Mouse (Mus musculus) midbrain, postnatal 0 days (tissue): ENCODE data around the gene Cryba4. TPM values are rescaled to one million over a fixed set of nuclear protein-coding genes. Genes with fewer than 3 reads are reported as not detected.
A peak's percentile ranks its signal among the peaks of the same experiment; 100 is the strongest.

ENCODE experiments used
- ATAC-seq: fragments of 200-750 bp; cut with Nextera tagmentation; 2 replicates; pipeline ENCODE4 v1.8.0; 2017; ENCODE audit warnings: moderate number of reproducible peaks, mild to moderate bottlenecking, moderate TSS enrichment, moderate library complexity; ENCODE audit not compliant: low FRiP score
- DNase-seq: peaks from one replicate; pipeline ENCODE4 v3.0.0-alpha.2; 2015; ENCODE audit warnings: low spot score
- H3K27ac ChIP-seq: fragments of 300-500 bp; sonication (generic); 2 replicates; pipeline ENCODE4 v1.5.1; 2014; ENCODE audit warnings: low read depth, mild to moderate bottlenecking, low read length, mixed read lengths
- H3K27me3 ChIP-seq: fragments of 300-500 bp; sonication (generic); 2 replicates; pipeline ENCODE4 v1.6.1; 2014; ENCODE audit warnings: low read length, control low read depth, mixed read lengths; ENCODE audit not compliant: insufficient read depth
- H3K36me3 ChIP-seq: fragments of 300-500 bp; sonication (generic); 2 replicates; pipeline ENCODE4 v1.6.1; 2014; ENCODE audit warnings: low read length, control low read depth, mixed read lengths; ENCODE audit not compliant: insufficient read depth
- H3K4me1 ChIP-seq: fragments of 300-500 bp; sonication (generic); 2 replicates; pipeline ENCODE4 v1.6.1; 2014; ENCODE audit warnings: mild to moderate bottlenecking, control low read depth, antibody characterized with exemption, low read length, mixed read lengths; ENCODE audit not compliant: insufficient read depth
- H3K4me2 ChIP-seq: fragments of 300-500 bp; sonication (generic); 2 replicates; pipeline ENCODE4 v1.6.1; 2014; ENCODE audit warnings: low read depth, mild to moderate bottlenecking, low read length, mixed read lengths; ENCODE audit not compliant: poor library complexity, severe bottlenecking
- H3K4me3 ChIP-seq: fragments of 300-500 bp; sonication (generic); 2 replicates; pipeline ENCODE4 v1.5.1; 2014; ENCODE audit warnings: low read depth, mild to moderate bottlenecking, low read length, moderate library complexity
- H3K9ac ChIP-seq: fragments of 300-500 bp; sonication (generic); replicated peaks from 2 replicates; pipeline ENCODE4 v1.6.1; 2014; ENCODE audit warnings: mild to moderate bottlenecking, low read length, moderate library complexity, mixed read lengths; ENCODE audit not compliant: poor library complexity, severe bottlenecking
- H3K9me3 ChIP-seq: fragments of 300-500 bp; sonication (generic); 2 replicates; pipeline ENCODE4 v1.6.1; 2016; ENCODE audit warnings: low read length, control low read depth
- CTCF ChIP-seq: IDR thresholded peaks from 2 replicates; pipeline ENCODE4 v1.5.1; 2016; ENCODE audit warnings: antibody characterized with exemption, mild to moderate bottlenecking
- WGBS: fragments of 180-500 bp; shearing (Covaris S2); extraction: QIAGEN DNeasy Blood & Tissue Kit; methylation state at CpG from one replicate; pipeline ENCODE4 v1.1.7; 2014; 5-methylcytosine and 5-hydroxymethylcytosine counted together
- polyA plus RNA-seq: library from polyadenylated mRNA; unstranded; fragments of >200 nt; fragmentation: Nextera tagmentation; extraction: Ambion mirVana; gene quantifications from 2 replicates; pipeline ENCODE4 v1.2.1, GENCODE M21; 2015
- total RNA-seq: library from RNA; depleted of rRNA; stranded (reverse); fragments of >200 nt; gene quantifications from 2 replicates; pipeline ENCODE4 v1.2.3, GENCODE M21; 2014

The Cryba4 gene
- total and polyA plus RNA-seq, 2 experiments from 2014 or later = 1.6 to 2.9 TPM

DNA sequence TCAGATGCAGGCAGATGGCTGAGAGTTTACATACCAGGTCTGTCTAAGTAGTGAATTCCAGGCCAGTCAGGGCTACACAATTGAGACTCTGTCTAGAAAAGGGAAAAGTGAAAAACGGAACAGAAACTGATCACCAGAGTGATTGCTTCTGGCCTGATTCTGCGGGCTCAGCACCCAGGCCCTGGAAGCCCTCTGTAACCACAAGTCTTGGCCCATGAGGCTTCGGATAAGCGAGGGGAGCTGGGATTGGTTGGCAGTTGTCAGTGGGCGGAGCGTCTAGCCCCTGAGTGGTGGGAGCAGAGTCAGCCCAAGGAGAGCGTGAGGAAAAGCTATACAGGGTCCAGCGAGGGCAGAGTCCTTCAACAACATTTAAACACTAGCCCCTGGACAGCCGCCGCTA, 13.2 kb upstream of the Cryba4 start:
- H3K9ac ChIP-seq = no peak overlapping the region
- no peak for TF ChIP-seq CTCF
- no peak overlapping the region for H3K27ac ChIP-seq
- 14% methylated on average over 10 of the region's 10 CpGs for WGBS
- no peak for ATAC-seq
- H3K4me3 ChIP-seq = no peak overlapping the region
- no peaks in the 10 kb centered on the region for H3K36me3 ChIP-seq
- H3K9me3 ChIP-seq = no peaks in the 10 kb centered on the region
- DNase-seq = peak; percentile 36
- H3K4me2 ChIP-seq = no peak overlapping the region
- H3K4me1 ChIP-seq = no peaks in the 10 kb centered on the region
- H3K27me3 ChIP-seq = no peaks in the 10 kb centered on the region; the same call in 1 of the 2 replicates

GRCm38 (mm10) chr5:112265110-112265509, 12.8 kb upstream of the Cryba4 start:
- no peak overlapping the region for H3K9ac ChIP-seq
- H3K4me3 ChIP-seq = no peak overlapping the region
- WGBS = 85% methylated on average over 5 of the region's 5 CpGs
- H3K4me2 ChIP-seq = no peak overlapping the region
- H3K27me3 ChIP-seq = no peaks in the 10 kb centered on the region; the same call in 1 of the 2 replicates
- no peaks in the 10 kb centered on the region for H3K36me3 ChIP-seq
- no peak for TF ChIP-seq CTCF
- no peaks in the 10 kb centered on the region for H3K4me1 ChIP-seq
- ATAC-seq = no peak
- no peak for DNase-seq
- no peaks in the 10 kb centered on the region for H3K9me3 ChIP-seq
- no peak overlapping the region for H3K27ac ChIP-seq

- Histone ChIP-seq H3K4me3 (no peak overlapping the region), H3K9ac (no peak overlapping the region), H3K27me3 (no peaks in the 10 kb centered on the region; the same call in 1 of the 2 replicates), H3K4me1 (no peaks in the 10 kb centered on the region), H3K4me2 (no peak overlapping the region), H3K27ac (no peak overlapping the region), H3K9me3 (no peaks in the 10 kb centered on the region), H3K36me3 (no peaks in the 10 kb centered on the region)
- no peak for TF ChIP-seq CTCF
- DNase-seq (no peak), ATAC-seq (no peak)
- 90% methylated on average over 7 of the region's 7 CpGs for WGBS
Observed at GRCm38 (mm10) chr5:112264099-112264498, 11.8 kb upstream of the Cryba4 start.

GRCm38 (mm10) chr5:112260818-112261217, 8.5 kb upstream of the Cryba4 start:
- no peaks in the 10 kb centered on the region for H3K9me3 ChIP-seq

DNA sequence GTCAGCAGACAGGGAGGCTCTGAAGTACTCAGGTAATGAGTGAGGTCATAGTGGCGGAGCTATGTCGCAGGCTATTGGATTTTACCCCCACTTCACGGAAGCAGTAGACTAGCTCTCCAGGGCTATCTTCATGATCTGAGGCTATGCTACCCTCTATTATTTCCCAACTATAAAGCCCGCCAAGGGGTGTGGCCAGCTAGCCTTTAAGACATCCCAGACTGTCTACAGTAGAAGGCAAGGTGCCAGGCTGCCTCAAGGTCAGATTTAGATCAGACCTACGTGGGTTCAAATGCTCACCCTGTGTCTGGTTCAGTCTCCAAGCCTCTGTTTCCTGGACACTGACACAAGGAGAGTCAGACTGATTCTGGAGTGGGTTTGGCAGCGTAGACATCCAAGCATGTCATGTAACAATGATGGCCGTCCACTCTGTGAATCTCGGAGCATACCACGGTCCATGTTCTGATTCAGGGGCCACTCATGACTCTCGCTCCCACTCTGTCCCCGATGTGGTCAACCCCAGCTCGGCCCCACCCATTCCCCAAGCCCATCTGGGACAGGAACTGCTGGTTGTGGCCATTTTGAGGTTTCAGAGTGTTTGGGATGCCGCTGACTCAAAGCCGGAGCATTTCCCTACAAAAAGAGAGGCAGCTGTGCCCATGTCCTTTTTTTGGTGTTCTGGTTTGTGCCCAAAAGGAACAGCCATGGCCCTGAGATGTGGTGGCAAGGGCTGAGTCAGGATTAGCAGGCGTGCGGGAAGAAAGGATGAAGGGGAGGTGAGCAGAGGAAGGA, 7.7 kb upstream of the Cryba4 start:
- Histone ChIP-seq H3K4me1 (no peaks in the 10 kb centered on the region), H3K4me3 (no peak overlapping the region), H3K27me3 (no peaks in the 10 kb centered on the region), H3K27ac (no peak overlapping the region), H3K9ac (no peak overlapping the region), H3K9me3 (no peaks in the 10 kb centered on the region), H3K36me3 (no peaks in the 10 kb centered on the region), H3K4me2 (no peak overlapping the region)
- no peak for TF ChIP-seq CTCF
- ATAC-seq = no peak
- no peak for DNase-seq
- WGBS = 92% methylated on average over 16 of the region's 16 CpGs

More at GRCm38 (mm10) chr5:112260818-112261217, 8.5 kb upstream of the Cryba4 start:
- Histone ChIP-seq H3K9ac (no peak overlapping the region), H3K27ac (no peak overlapping the region), H3K27me3 (no peaks in the 10 kb centered on the region), H3K4me2 (no peak overlapping the region), H3K4me1 (no peaks in the 10 kb centered on the region), H3K36me3 (no peaks in the 10 kb centered on the region), H3K4me3 (no peak overlapping the region)
- 83% methylated on average over 3 of the region's 3 CpGs for WGBS
- no peak for ATAC-seq
- TF ChIP-seq CTCF = no peak
- DNase-seq = no peak

DNA sequence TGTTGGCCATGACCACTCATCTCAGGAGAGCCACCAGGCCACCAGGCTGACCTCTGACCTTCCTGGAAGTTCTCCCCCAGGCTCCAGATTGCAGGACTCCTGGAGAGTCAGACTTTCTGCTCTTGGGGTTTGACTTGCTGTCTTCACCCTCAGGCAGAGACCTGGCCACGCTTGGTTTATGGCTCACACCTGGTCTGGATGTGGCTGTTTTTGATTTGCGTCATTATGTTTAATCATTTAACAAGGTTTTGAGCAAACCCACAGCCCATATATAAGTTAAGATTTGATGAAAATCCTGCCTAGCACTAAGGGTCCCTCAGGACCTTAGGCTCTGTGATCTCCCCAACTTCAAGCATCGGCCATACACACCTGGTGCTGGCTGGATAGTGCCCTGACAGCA, 5.6 kb upstream of the Cryba4 start:
- 79% methylated on average over 3 of the region's 3 CpGs for WGBS

More for the DNA sequence above, 5.6 kb upstream of the Cryba4 start:
- DNase-seq (no peak), ATAC-seq (no peak)
- Histone ChIP-seq H3K36me3 (no peaks in the 10 kb centered on the region), H3K9me3 (no peaks in the 10 kb centered on the region), H3K9ac (no peak overlapping the region), H3K27ac (no peak overlapping the region), H3K4me3 (no peak overlapping the region), H3K4me2 (no peak overlapping the region), H3K27me3 (no peaks in the 10 kb centered on the region), H3K4me1 (no peaks in the 10 kb centered on the region)
- no peak for TF ChIP-seq CTCF
